ENCODE assay signal across 12 mouse cellular contexts in the genomic region with DNA sequence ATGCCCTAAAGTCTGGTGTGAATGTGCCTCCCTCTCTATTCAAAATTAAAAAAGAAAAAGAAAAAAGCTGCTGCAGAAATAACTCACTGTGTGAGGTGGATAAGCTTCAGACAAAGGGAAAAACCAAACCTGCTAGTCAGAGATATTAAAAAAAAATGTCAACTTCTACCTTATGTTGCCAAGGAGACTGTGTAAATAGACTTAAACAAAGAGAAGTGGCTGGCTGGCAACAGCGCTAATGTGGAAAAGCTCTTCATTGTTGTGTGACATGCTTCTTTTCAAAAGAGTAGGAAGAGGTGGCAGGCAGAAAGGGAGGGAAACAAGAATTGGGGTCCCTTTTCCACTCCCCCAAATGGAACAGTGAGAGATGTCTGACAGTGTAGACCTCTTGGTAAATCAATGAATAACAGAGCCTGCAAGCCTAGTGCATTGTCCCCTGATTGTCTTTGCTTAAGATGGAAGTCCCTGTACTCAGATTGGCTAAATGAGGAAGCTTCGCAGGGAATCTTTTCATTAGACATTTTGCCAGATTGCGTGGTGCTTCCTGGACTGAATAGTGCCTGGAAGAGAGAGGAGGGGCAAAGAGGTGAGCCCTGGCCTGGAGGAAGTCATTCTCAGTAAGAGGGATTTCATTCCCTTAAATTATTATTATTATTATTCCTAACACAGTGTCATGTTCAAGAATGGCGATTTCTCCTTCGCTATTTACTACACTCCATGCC. TPM values are rescaled to one million over a fixed set of nuclear protein-coding genes. Genes with fewer than 3 reads are reported as not detected.
DNase-seq lines count a peak whose midpoint lies in the region; ATAC-seq lines count a peak whose summit lies in the region.
"Had no signal": no experiment of that assay in that cellular context is flagged by ENCODE, and none has a peak within 500 bp of the region (broad histone marks: within the 10 kb centered on the region; RNA-seq: fewer than 3 reads in every experiment).

No protein-coding gene starts in this region.

- peaks cover 32% of the 10 kb centered on the region for H3K4me1 ChIP-seq in heart, embryonic 15.5 days (replicated peaks)
- peaks cover 4% of the 10 kb centered on the region; the same call in 1 of the 2 replicates for H3K4me1 ChIP-seq in heart, embryonic 10.5 days
- peaks cover 12% of the 10 kb centered on the region for H3K4me1 ChIP-seq in forebrain, embryonic 16.5 days (replicated peaks; ENCODE audit: control insufficient read depth, insufficient read depth, low read length)
- H3K4me1 ChIP-seq in lung, embryonic 16.5 days (replicated peaks; ENCODE audit: control insufficient read depth, insufficient read depth, low read length), result peaks cover 4% of the 10 kb centered on the region
- H3K4me1 ChIP-seq in stomach, embryonic 14.5 days (ENCODE audit: control insufficient read depth, insufficient read depth, low read length), result peaks cover 7% of the 10 kb centered on the region; the same call in 1 of the 2 replicates
- no peaks in the 10 kb centered on the region for H3K4me1 ChIP-seq in liver, embryonic 11.5 days (replicated peaks; ENCODE audit: control insufficient read depth, insufficient read depth, low read length)

- no peak overlapping the region for H3K4me2 ChIP-seq in heart, embryonic 15.5 days
- H3K4me2 ChIP-seq in forebrain, embryonic 16.5 days (ENCODE audit: low read length), result no peak overlapping the region
- 0 out of 2 replicates have a peak overlapping the region, but pooled peaks have one; percentile 24 for H3K4me2 ChIP-seq in lung, embryonic 16.5 days (ENCODE audit: low read depth, low read length)
- no peak overlapping the region for H3K4me2 ChIP-seq in stomach, embryonic 14.5 days (replicated peaks; ENCODE audit: low read depth, low read length)
- H3K4me2 ChIP-seq in liver, embryonic 11.5 days, result no peak overlapping the region
- H3K4me2 ChIP-seq: limb, embryonic 13.5 days had no signal

- no peaks in the 10 kb centered on the region for H3K27me3 ChIP-seq in heart, embryonic 15.5 days
- H3K27me3 ChIP-seq in heart, embryonic 10.5 days (ENCODE audit: insufficient read depth, poor library complexity, severe bottlenecking), result no peaks in the 10 kb centered on the region
- H3K27me3 ChIP-seq in forebrain, embryonic 16.5 days (replicated peaks; ENCODE audit: control insufficient read depth, insufficient read depth, low read length), result no peaks in the 10 kb centered on the region
- no peaks in the 10 kb centered on the region for H3K27me3 ChIP-seq in lung, embryonic 16.5 days (ENCODE audit: control insufficient read depth, insufficient read depth, low read depth, low read length)
- H3K27me3 ChIP-seq in stomach, embryonic 14.5 days (ENCODE audit: control insufficient read depth, insufficient read depth, low read length), result no peaks in the 10 kb centered on the region
- no peaks in the 10 kb centered on the region for H3K27me3 ChIP-seq in liver, embryonic 11.5 days (replicated peaks; ENCODE audit: control insufficient read depth, insufficient read depth, low read length)
- H3K27me3 ChIP-seq: CH12.LX; limb, embryonic 13.5 days had no signal

- H3K9ac ChIP-seq in heart, embryonic 15.5 days, result no peak overlapping the region
- no peak overlapping the region for H3K9ac ChIP-seq in forebrain, embryonic 16.5 days (replicated peaks; ENCODE audit: low read depth, low read length)
- H3K9ac ChIP-seq in lung, embryonic 16.5 days (ENCODE audit: low read length), result no peak overlapping the region
- H3K9ac ChIP-seq in stomach, embryonic 14.5 days (replicated peaks; ENCODE audit: low read depth, low read length), result no peak overlapping the region
- H3K9ac ChIP-seq in liver, embryonic 11.5 days (ENCODE audit: low read depth, low read length), result no peak overlapping the region
- H3K9ac ChIP-seq: limb, embryonic 13.5 days had no signal

- no peaks in the 10 kb centered on the region for H3K36me3 ChIP-seq in heart, embryonic 15.5 days
- no peaks in the 10 kb centered on the region for H3K36me3 ChIP-seq in heart, embryonic 10.5 days
- H3K36me3 ChIP-seq in forebrain, embryonic 16.5 days (ENCODE audit: control insufficient read depth, insufficient read depth), result no peaks in the 10 kb centered on the region
- H3K36me3 ChIP-seq in lung, embryonic 16.5 days (ENCODE audit: control insufficient read depth, insufficient read depth, low read length), result no peaks in the 10 kb centered on the region
- H3K36me3 ChIP-seq in stomach, embryonic 14.5 days (ENCODE audit: control insufficient read depth, insufficient read depth, low read length), result no peaks in the 10 kb centered on the region
- H3K36me3 ChIP-seq in liver, embryonic 11.5 days (ENCODE audit: control insufficient read depth, insufficient read depth, low read length), result no peaks in the 10 kb centered on the region
- H3K36me3 ChIP-seq: limb, embryonic 13.5 days had no signal

- 77% methylated on average over 5 of the region's 5 CpGs for WGBS in heart, embryonic 15.5 days
- 85% methylated on average over 5 of the region's 5 CpGs for WGBS in heart, embryonic 10.5 days
- WGBS in forebrain, embryonic 16.5 days, result 51% methylated on average over 5 of the region's 5 CpGs
- WGBS in lung, embryonic 16.5 days, result 70% methylated on average over 5 of the region's 5 CpGs
- 73% methylated on average over 5 of the region's 5 CpGs for WGBS in stomach, embryonic 14.5 days
- WGBS in liver, embryonic 11.5 days, result 84% methylated on average over 5 of the region's 5 CpGs

- no peak overlapping the region for H3K4me3 ChIP-seq in heart, embryonic 15.5 days
- H3K4me3 ChIP-seq in heart, embryonic 10.5 days, result no peak overlapping the region
- no peak overlapping the region for H3K4me3 ChIP-seq in forebrain, embryonic 16.5 days (replicated peaks; ENCODE audit: low read length)
- H3K4me3 ChIP-seq in lung, embryonic 16.5 days (ENCODE audit: low read length), result no peak overlapping the region
- H3K4me3 ChIP-seq in stomach, embryonic 14.5 days (ENCODE audit: low read depth, low read length), result no peak overlapping the region
- no peak overlapping the region for H3K4me3 ChIP-seq in liver, embryonic 11.5 days (ENCODE audit: low read depth, low read length)
- H3K4me3 ChIP-seq: limb, embryonic 13.5 days had no signal

- ATAC-seq in heart, embryonic 15.5 days (replicated peaks; ENCODE audit: insufficient number of reproducible peaks, insufficient read depth, low FRiP score, low read depth), result no peak
- ATAC-seq in forebrain, embryonic 16.5 days, result peak; percentile 60
- peak; percentile 84 for ATAC-seq in lung, embryonic 16.5 days (ENCODE audit: low read depth)
- peak; percentile 82 for ATAC-seq in stomach, embryonic 14.5 days (ENCODE audit: insufficient number of reproducible peaks, insufficient read depth, low FRiP score, low read depth)
- ATAC-seq in liver, embryonic 11.5 days (replicated peaks; ENCODE audit: low FRiP score), result no peak
- ATAC-seq: activated CD4-positive, CD25-positive, alpha-beta regulatory T cell, adult 4 months had no signal

- no peaks in the 10 kb centered on the region for H3K9me3 ChIP-seq in heart, embryonic 15.5 days (replicated peaks)
- H3K9me3 ChIP-seq in heart, embryonic 10.5 days, result no peaks in the 10 kb centered on the region
- no peaks in the 10 kb centered on the region for H3K9me3 ChIP-seq in forebrain, embryonic 16.5 days (ENCODE audit: control insufficient read depth, low read length)
- H3K9me3 ChIP-seq in lung, embryonic 16.5 days (ENCODE audit: control insufficient read depth, low read length), result no peaks in the 10 kb centered on the region
- no peaks in the 10 kb centered on the region for H3K9me3 ChIP-seq in stomach, embryonic 14.5 days (ENCODE audit: control insufficient read depth, low read depth, low read length)
- H3K9me3 ChIP-seq in liver, embryonic 11.5 days (ENCODE audit: control insufficient read depth, low read length), result no peaks in the 10 kb centered on the region
- H3K9me3 ChIP-seq: limb, embryonic 13.5 days had no signal

- peak overlapping the region; percentile 45 for H3K27ac ChIP-seq in heart, embryonic 15.5 days
- H3K27ac ChIP-seq in heart, embryonic 10.5 days, result no peak overlapping the region
- H3K27ac ChIP-seq in forebrain, embryonic 16.5 days (ENCODE audit: low read length), result peak overlapping the region; percentile 70
- peak overlapping the region; percentile 84 for H3K27ac ChIP-seq in lung, embryonic 16.5 days (ENCODE audit: low read length)
- peak overlapping the region; percentile 84 for H3K27ac ChIP-seq in stomach, embryonic 14.5 days (ENCODE audit: low read length)
- H3K27ac ChIP-seq in liver, embryonic 11.5 days (ENCODE audit: low read depth, low read length), result no peak overlapping the region
- H3K27ac ChIP-seq: limb, embryonic 13.5 days had no signal

- no peak for DNase-seq in heart, embryonic 10.5 days (ENCODE audit: low spot score)
- no peak for DNase-seq in liver, embryonic 11.5 days (ENCODE audit: low spot score)
- no peak for DNase-seq in right cerebral cortex, postnatal 14 days
- DNase-seq: kidney, postnatal 10 days had no signal

RNA-seq across cellular contexts. Expression of a gene that starts 59.3 kb away (rescaled TPM):
- not detected in 2 replicates for polyA plus RNA-seq in heart, embryonic 15.5 days (2015; fragmentation: Nextera tagmentation; extraction: Ambion mirVana)
- not detected in 2 replicates for polyA plus RNA-seq in heart, embryonic 10.5 days (2016; fragmentation: Nextera tagmentation; extraction: Ambion mirVana)
- polyA plus RNA-seq in forebrain, embryonic 16.5 days (2015; fragmentation: Nextera tagmentation; extraction: Ambion mirVana), result not detected in 2 replicates
- not detected in 2 replicates for polyA plus RNA-seq in lung, embryonic 16.5 days (2015; fragmentation: Nextera tagmentation; extraction: Ambion mirVana)
- not detected in 2 replicates for polyA plus RNA-seq in stomach, embryonic 14.5 days (2014; fragmentation: Nextera tagmentation; extraction: Ambion mirVana)
- polyA plus RNA-seq in liver, embryonic 11.5 days (2014; fragmentation: Nextera tagmentation; extraction: Ambion mirVana), result not detected in 2 replicates
- polyA plus RNA-seq: activated CD4-positive, CD25-positive, alpha-beta regulatory T cell, adult 4 months; gonadal fat pad, adult 2 months; limb, embryonic 13.5 days had no signal

Comparison
In these comparisons a context has a peak if more than half of its experiments do, and no peak if none do; other contexts are left out.
1. H3K27ac ChIP-seq: peak in heart, embryonic 15.5 days (single experiment), forebrain, embryonic 16.5 days (single experiment), lung, embryonic 16.5 days (single experiment) and stomach, embryonic 14.5 days (single experiment); none in heart, embryonic 10.5 days (single experiment) and liver, embryonic 11.5 days (single experiment).
2. ATAC-seq: peak in forebrain, embryonic 16.5 days (single experiment), lung, embryonic 16.5 days (single experiment) and stomach, embryonic 14.5 days (single experiment); none in heart, embryonic 15.5 days (single experiment) and liver, embryonic 11.5 days (single experiment).